Mouse (Mus musculus) c-Kit-positive CD71-negative TER-119-negative erythroid progenitor cells, embryonic 14.5 days (primary cell): Measurements from ENCODE around the gene Bmp2.

Source experiments
- DNase-seq: peaks from one replicate; pipeline ENCODE4 v3.0.0-alpha.2; 2013; ENCODE audit warnings: low read depth

The Bmp2 gene

GRCm38 (mm10) chr2:133565995-133566710, 14.2 kb downstream of the Bmp2 start:
- no peak for DNase-seq

- no peak for DNase-seq
Observed at GRCm38 (mm10) chr2:133591562-133592255, 39.8 kb downstream of the Bmp2 start.
